Mouse (Mus musculus): ENCODE measurements around the gene Gm382.

Gene Gm382

GRCm38 (mm10) chrX:127039672-127040071, at the start of gene Gm382:
Gene Gm382, plus strand, starts transcription at chrX:127039972.
- no peak for DNase-seq (ENCODE audit: low spot score)

- DNase-seq (ENCODE audit: low spot score), result no peak
These were observed 30.4 kb downstream of the Gm382 start for GRCm38 (mm10) chrX:127070179-127070578.

GRCm38 (mm10) chrX:127091282-127091681, 51.5 kb downstream of the Gm382 start:
- no peak for DNase-seq (ENCODE audit: low spot score)

- no peak for DNase-seq (ENCODE audit: low spot score)
These were observed 53.3 kb downstream of the Gm382 start for GRCm38 (mm10) chrX:127093036-127093435.

- DNase-seq (ENCODE audit: low spot score), result no peak
These were observed 54.2 kb downstream of the Gm382 start for GRCm38 (mm10) chrX:127093961-127094360.

GRCm38 (mm10) chrX:127104341-127104740, 64.6 kb downstream of the Gm382 start:
- DNase-seq (ENCODE audit: low spot score), result no peak

Measured in ovary, postnatal 36 days (tissue).